Mouse (Mus musculus) C2C12 (cell line): ENCODE results near the gene Arhgef12. TPM values are rescaled to one million over a fixed set of nuclear protein-coding genes. Genes with fewer than 3 reads are reported as not detected.
A peak's percentile ranks its signal among the peaks of the same experiment; 100 is the strongest.

Experiments used
- H3K27me3 ChIP-seq: one replicate; pipeline ENCODE4 v1.6.1; 2011; ENCODE audit not compliant: control insufficient read depth, insufficient read depth, insufficient read length
- H3K36me3 ChIP-seq: one replicate; pipeline ENCODE4 v1.6.1; 2011; ENCODE audit not compliant: control insufficient read depth, insufficient read depth
- H3K4me3 ChIP-seq: one replicate; pipeline ENCODE4 v1.5.1; 2011; ENCODE audit warnings: mild to moderate bottlenecking, control low read depth; ENCODE audit not compliant: poor library complexity, insufficient read depth, severe bottlenecking
- H3K79me2 ChIP-seq: one replicate; pipeline ENCODE4 v1.6.1; 2011; ENCODE audit not compliant: control insufficient read depth, insufficient read depth
- H3K79me3 ChIP-seq: one replicate; pipeline ENCODE4 v1.6.1; 2011; ENCODE audit warnings: low read depth, control low read depth
- H3ac ChIP-seq: one replicate; pipeline ENCODE3; 2011; ENCODE audit warnings: low read depth; ENCODE audit not compliant: control insufficient read depth, insufficient read length
- CEBPB ChIP-seq: IDR thresholded peaks from one replicate; pipeline ENCODE4 v1.6.1; 2011; ENCODE audit warnings: low read depth, mild to moderate bottlenecking, control low read depth, moderate library complexity
- CTCF ChIP-seq: IDR thresholded peaks from one replicate; pipeline ENCODE4 v1.5.1; 2011; ENCODE audit not compliant: control insufficient read depth, insufficient read depth, insufficient read length
- FOSL1 ChIP-seq: IDR thresholded peaks from one replicate; pipeline ENCODE4 v1.8.0; 2011; ENCODE audit warnings: mild to moderate bottlenecking, low read length; ENCODE audit not compliant: poor library complexity, insufficient read depth, severe bottlenecking
- MAX ChIP-seq: IDR thresholded peaks from one replicate; pipeline ENCODE4 v1.6.1; 2011; ENCODE audit warnings: mild to moderate bottlenecking, control low read depth
- MYOD1 ChIP-seq: IDR thresholded peaks from one replicate; pipeline ENCODE4 v1.6.1; 2011; ENCODE audit warnings: low read depth; ENCODE audit not compliant: control insufficient read depth, insufficient read length
- MYOG ChIP-seq: IDR thresholded peaks from one replicate; pipeline ENCODE4 v1.6.1; 2011; ENCODE audit not compliant: control insufficient read depth, insufficient read length; ENCODE audit errors: extremely low read depth
- USF1 ChIP-seq: IDR thresholded peaks from one replicate; pipeline ENCODE4 v1.6.1; 2011; ENCODE audit warnings: low read depth, mild to moderate bottlenecking, control low read depth, moderate library complexity
- polyA plus RNA-seq: library from polyadenylated mRNA; unstranded; fragments of >200 nt; fragmentation: generic; extraction: Trizol; gene quantifications from one replicate; pipeline ENCODE4 v1.2.1, GENCODE M21; 2012; ENCODE audit warnings: missing spikeins

The Arhgef12 gene
- polyA plus RNA-seq, 1 experiment = 13.8 TPM

- Histone ChIP-seq H3K79me2 (no peaks in the 10 kb centered on the region), H3K36me3 (no peaks in the 10 kb centered on the region), H3K27me3 (peaks cover 73% of the 10 kb centered on the region), H3ac (peak within 1 kb of the TSS; percentile 8), H3K4me3 (peak within 1 kb of the TSS; percentile 2), H3K79me3 (no peaks in the 10 kb centered on the region)
- no peak for TF ChIP-seq MAX
- no peak for TF ChIP-seq CEBPB
- TF ChIP-seq CTCF = no peak
- no peak for TF ChIP-seq USF1
- TF ChIP-seq MYOD1 = no peak
- TF ChIP-seq FOSL1 = no peak
- TF ChIP-seq MYOG = no peak
Measured at GRCm38 (mm10) chr9:42943781-42944535, 163.1 kb downstream of the Arhgef12 start, which contains the start of gene Grik4. Gene Grik4 (minus strand): TSS chr9:42944493.

GRCm38 (mm10) chr9:42943057-42943529 lies 163.9 kb downstream of the Arhgef12 start:
- H3K4me3 ChIP-seq = no peak overlapping the region
- peaks cover 76% of the 10 kb centered on the region for H3K27me3 ChIP-seq
- H3K79me2 ChIP-seq = no peaks in the 10 kb centered on the region
- H3K36me3 ChIP-seq = no peaks in the 10 kb centered on the region
- H3K79me3 ChIP-seq = no peaks in the 10 kb centered on the region
- H3ac ChIP-seq = no peak overlapping the region
- TF ChIP-seq FOSL1 (no peak), MYOD1 (no peak), CTCF (no peak), MYOG (no peak), USF1 (no peak)

- TF ChIP-seq USF1 (no peak), CTCF (no peak), MYOD1 (no peak), FOSL1 (no peak), CEBPB (no peak)
- Histone ChIP-seq H3K79me3 (no peaks in the 10 kb centered on the region), H3K27me3 (peaks cover 85% of the 10 kb centered on the region)
Measured at GRCm38 (mm10) chr9:42942148-42942547, 164.9 kb downstream of the Arhgef12 start.

GRCm38 (mm10) chr9:42932146-42932545 lies 174.9 kb downstream of the Arhgef12 start:
- TF ChIP-seq MYOD1 (no peak), USF1 (no peak), MAX (no peak), FOSL1 (no peak), MYOG (no peak), CTCF (no peak), CEBPB (no peak)
- Histone ChIP-seq H3ac (no peak overlapping the region), H3K27me3 (peaks cover 88% of the 10 kb centered on the region), H3K36me3 (no peaks in the 10 kb centered on the region), H3K79me3 (no peaks in the 10 kb centered on the region), H3K79me2 (no peaks in the 10 kb centered on the region), H3K4me3 (no peak overlapping the region)

More at GRCm38 (mm10) chr9:42942148-42942547, 164.9 kb downstream of the Arhgef12 start:
- Histone ChIP-seq H3K4me3 (no peak overlapping the region), H3ac (no peak overlapping the region), H3K36me3 (no peaks in the 10 kb centered on the region), H3K79me2 (no peaks in the 10 kb centered on the region)

- TF ChIP-seq FOSL1 (no peak), MAX (no peak), CEBPB (no peak), MYOG (no peak), USF1 (no peak), CTCF (no peak), MYOD1 (no peak)
- Histone ChIP-seq H3K36me3 (no peaks in the 10 kb centered on the region), H3K79me3 (no peaks in the 10 kb centered on the region), H3ac (no peak overlapping the region), H3K27me3 (peaks cover 79% of the 10 kb centered on the region), H3K79me2 (no peaks in the 10 kb centered on the region), H3K4me3 (no peak overlapping the region)
Measured at GRCm38 (mm10) chr9:42927498-42927897, 179.5 kb downstream of the Arhgef12 start.

GRCm38 (mm10) chr9:42926564-42926963 lies 180.5 kb downstream of the Arhgef12 start:
- H3K27me3 ChIP-seq = peaks cover 79% of the 10 kb centered on the region
- no peaks in the 10 kb centered on the region for H3K79me2 ChIP-seq
- no peaks in the 10 kb centered on the region for H3K79me3 ChIP-seq
- no peak overlapping the region for H3ac ChIP-seq
- H3K4me3 ChIP-seq = no peak overlapping the region
- TF ChIP-seq CEBPB = no peak
- TF ChIP-seq MYOG = no peak
- TF ChIP-seq MAX = no peak
- TF ChIP-seq MYOD1 = no peak
- TF ChIP-seq FOSL1 = no peak
- no peak for TF ChIP-seq USF1
- no peak for TF ChIP-seq CTCF
- no peaks in the 10 kb centered on the region for H3K36me3 ChIP-seq
